Mouse (Mus musculus): Measurements from ENCODE around the gene Derl3. TPM values are rescaled to one million over a fixed set of nuclear protein-coding genes. Genes with fewer than 3 reads are reported as not detected.
"Not testable (repeated sequence)": the region's sequence is repeated elsewhere in the genome, so short reads cannot be mapped to it uniquely, and the experiment has no call there.

Derl3 gene
- polyA plus RNA-seq, 1 experiment: 1.2 TPM

- Histone ChIP-seq H3K4me1 (peaks cover 70% of the 10 kb centered on the region), H3K27me3 (replicated peaks) (peaks cover 12% of the 10 kb centered on the region), H3K9me3 (no peaks in the 10 kb centered on the region), H3K4me3 (replicated peaks) (no peak overlapping the region), H3K36me3 (replicated peaks; ENCODE audit: low read length) (peaks cover 41% of the 10 kb centered on the region)
- TF ChIP-seq FLI1 (IDR thresholded peaks at IDR 0.05; ENCODE audit: low read length): no peak
- TF ChIP-seq GATA1 (IDR thresholded peaks at IDR 0.05; ENCODE audit: borderline replicate concordance, low read length): no peak
Measured at GRCm38 (mm10) chr10:75854791-75855190, 38.4 kb upstream of the Derl3 start.

GRCm38 (mm10) chr10:75855416-75855981 lies 37.7 kb upstream of the Derl3 start:
- no peak overlapping the region for H3K4me3 ChIP-seq (replicated peaks)
- H3K27me3 ChIP-seq (replicated peaks): peaks cover 12% of the 10 kb centered on the region
- peaks cover 74% of the 10 kb centered on the region for H3K4me1 ChIP-seq
- H3K9me3 ChIP-seq: no peaks in the 10 kb centered on the region
- TF ChIP-seq GATA1 (IDR thresholded peaks at IDR 0.05; ENCODE audit: borderline replicate concordance, low read length) (no peak), FLI1 (IDR thresholded peaks at IDR 0.05; ENCODE audit: low read length) (no peak)
- peaks cover 41% of the 10 kb centered on the region for H3K36me3 ChIP-seq (replicated peaks; ENCODE audit: low read length)

DNA sequence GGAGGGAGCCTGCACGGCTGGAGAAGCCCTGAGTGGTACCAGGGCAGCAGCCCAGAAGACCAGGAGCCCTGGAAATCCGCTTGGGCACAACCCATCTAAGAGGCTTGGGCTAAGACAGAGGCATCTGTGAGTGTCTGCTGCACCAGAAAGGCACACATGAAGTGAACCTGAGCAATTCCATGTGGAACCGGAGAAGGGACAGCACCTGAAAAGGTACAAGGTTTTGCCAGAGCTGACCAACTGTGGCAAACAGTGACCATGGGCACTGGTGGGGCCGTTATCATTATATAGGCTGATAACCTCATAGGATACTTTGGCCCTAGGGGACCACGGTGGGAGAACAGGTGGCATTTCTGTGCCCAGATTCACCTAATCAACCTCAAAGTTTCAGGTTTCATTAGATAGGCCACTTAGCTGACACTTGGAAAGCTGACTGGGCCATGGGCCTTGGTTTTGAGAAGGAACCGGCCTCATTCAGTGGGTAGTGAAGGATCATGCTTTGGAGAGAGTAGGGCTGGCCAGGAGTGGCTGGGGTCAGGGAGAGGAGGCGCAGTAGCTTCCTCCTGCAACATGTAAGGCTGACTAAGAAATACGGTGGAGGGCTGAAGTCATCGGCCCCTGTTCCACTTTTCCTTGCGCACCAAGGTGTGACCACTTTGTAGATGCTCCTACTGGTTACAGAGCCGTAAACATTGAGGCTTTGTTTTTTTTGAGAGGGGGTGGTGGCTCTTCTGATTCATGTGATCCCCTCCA lies 36.9 kb upstream of the Derl3 start:
- H3K36me3 ChIP-seq (replicated peaks; ENCODE audit: low read length): peaks cover 41% of the 10 kb centered on the region
- TF ChIP-seq FLI1 (IDR thresholded peaks at IDR 0.05; ENCODE audit: low read length) (no peak), GATA1 (IDR thresholded peaks at IDR 0.05; ENCODE audit: borderline replicate concordance, low read length) (no peak)

DNA sequence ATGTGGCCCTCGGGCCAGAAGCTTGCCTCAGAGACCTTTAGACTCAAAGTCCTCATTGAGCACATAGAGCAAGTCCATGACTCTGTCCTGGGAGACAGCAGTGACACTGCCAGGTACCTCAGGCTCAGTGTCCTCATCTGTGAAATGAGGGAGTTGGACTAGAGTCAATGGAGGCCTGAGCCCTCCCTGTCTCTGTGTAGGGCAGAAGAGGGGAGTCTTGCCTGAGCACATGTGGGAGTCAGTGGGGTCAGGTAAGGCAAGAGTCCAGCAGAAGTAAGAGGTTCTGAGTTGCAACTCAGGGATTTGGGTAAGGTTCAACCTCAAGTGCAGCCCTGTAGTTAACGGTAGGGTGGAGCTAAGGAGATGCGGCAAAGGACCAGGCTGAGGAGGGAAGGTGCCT lies 36.2 kb upstream of the Derl3 start:
- H3K4me3 ChIP-seq (replicated peaks): no peak overlapping the region
- no peak for TF ChIP-seq GATA1 (IDR thresholded peaks at IDR 0.05; ENCODE audit: borderline replicate concordance, low read length)
- TF ChIP-seq FLI1 (IDR thresholded peaks at IDR 0.05; ENCODE audit: low read length): no peak
- peaks cover 1% of the 10 kb centered on the region for H3K27me3 ChIP-seq (replicated peaks)
- peaks cover 44% of the 10 kb centered on the region for H3K36me3 ChIP-seq (replicated peaks; ENCODE audit: low read length)
- H3K4me1 ChIP-seq: peaks cover 73% of the 10 kb centered on the region
- peaks cover 6% of the 10 kb centered on the region for H3K9me3 ChIP-seq

More for the DNA sequence above, 36.9 kb upstream of the Derl3 start:
- H3K27me3 ChIP-seq (replicated peaks): peaks cover 5% of the 10 kb centered on the region
- peaks cover 74% of the 10 kb centered on the region for H3K4me1 ChIP-seq
- no peaks in the 10 kb centered on the region for H3K9me3 ChIP-seq
- no peak overlapping the region for H3K4me3 ChIP-seq (replicated peaks)

DNA sequence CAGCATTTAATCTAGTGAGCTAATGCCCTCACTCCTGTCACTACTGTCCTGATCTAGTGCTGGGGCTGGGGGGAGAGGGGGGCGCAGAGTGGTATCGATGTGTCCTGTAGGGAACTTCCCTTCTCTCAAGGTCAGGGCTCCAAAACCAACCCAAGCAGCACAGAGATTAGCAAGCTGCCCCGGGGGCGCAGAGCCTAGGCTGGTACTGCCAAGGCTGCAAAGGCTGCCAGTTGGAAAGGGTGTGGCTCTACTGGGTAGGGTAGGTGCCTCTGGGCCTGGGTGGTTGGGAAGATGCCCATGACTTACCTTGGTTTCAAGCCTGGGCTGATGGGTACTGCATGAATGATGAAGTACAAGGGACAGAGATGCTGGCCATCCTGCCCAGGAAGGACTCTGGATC lies 35.6 kb upstream of the Derl3 start:
- Histone ChIP-seq H3K4me3 (replicated peaks) (peak overlapping the region; percentile 33), H3K27me3 (replicated peaks) (no peaks in the 10 kb centered on the region), H3K9me3 (peaks cover 11% of the 10 kb centered on the region), H3K36me3 (replicated peaks; ENCODE audit: low read length) (peaks cover 44% of the 10 kb centered on the region), H3K4me1 (peaks cover 70% of the 10 kb centered on the region)
- TF ChIP-seq GATA1 (IDR thresholded peaks at IDR 0.05; ENCODE audit: borderline replicate concordance, low read length) (no peak), FLI1 (IDR thresholded peaks at IDR 0.05; ENCODE audit: low read length) (no peak)

DNA sequence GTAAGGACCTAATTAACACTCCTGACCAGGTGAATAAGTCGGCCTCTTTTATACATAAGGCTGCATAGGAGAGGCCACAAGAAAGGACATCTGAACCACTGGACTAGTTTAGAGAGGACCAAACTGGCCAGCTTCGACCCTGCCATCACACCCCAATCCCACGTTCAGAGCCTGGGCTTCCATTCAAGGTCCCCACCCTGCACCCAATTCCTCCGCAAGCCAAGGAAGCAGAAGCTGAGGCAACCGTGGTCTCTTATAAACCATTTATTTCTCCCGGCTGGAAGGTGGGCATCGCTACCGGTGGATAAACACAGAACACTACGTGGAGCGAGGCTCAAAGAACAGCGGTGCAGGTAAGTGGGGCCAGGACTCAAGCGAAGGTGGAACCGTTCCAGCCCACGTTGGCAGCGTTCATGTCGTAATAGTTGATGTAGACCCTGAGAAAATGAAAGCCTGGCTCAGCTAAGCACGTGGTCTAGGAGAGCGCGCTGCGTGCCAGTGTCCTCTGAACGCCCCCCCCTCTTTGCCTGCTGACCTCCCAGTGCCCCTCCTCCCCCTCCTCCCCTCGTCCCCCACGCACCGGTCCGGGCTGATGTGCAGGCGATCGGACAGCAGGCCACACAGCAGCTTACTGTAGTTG lies 34.0 kb upstream of the Derl3 start:
- TF ChIP-seq GATA1 (IDR thresholded peaks at IDR 0.05; ENCODE audit: borderline replicate concordance, low read length): no peak
- TF ChIP-seq FLI1 (IDR thresholded peaks at IDR 0.05; ENCODE audit: low read length): no peak
- H3K4me1 ChIP-seq: peaks cover 66% of the 10 kb centered on the region
- peaks cover 17% of the 10 kb centered on the region for H3K9me3 ChIP-seq
- peak overlapping the region; percentile 94 for H3K4me3 ChIP-seq (replicated peaks)
- no peaks in the 10 kb centered on the region for H3K27me3 ChIP-seq (replicated peaks)
- H3K36me3 ChIP-seq (replicated peaks; ENCODE audit: low read length): peaks cover 44% of the 10 kb centered on the region

DNA sequence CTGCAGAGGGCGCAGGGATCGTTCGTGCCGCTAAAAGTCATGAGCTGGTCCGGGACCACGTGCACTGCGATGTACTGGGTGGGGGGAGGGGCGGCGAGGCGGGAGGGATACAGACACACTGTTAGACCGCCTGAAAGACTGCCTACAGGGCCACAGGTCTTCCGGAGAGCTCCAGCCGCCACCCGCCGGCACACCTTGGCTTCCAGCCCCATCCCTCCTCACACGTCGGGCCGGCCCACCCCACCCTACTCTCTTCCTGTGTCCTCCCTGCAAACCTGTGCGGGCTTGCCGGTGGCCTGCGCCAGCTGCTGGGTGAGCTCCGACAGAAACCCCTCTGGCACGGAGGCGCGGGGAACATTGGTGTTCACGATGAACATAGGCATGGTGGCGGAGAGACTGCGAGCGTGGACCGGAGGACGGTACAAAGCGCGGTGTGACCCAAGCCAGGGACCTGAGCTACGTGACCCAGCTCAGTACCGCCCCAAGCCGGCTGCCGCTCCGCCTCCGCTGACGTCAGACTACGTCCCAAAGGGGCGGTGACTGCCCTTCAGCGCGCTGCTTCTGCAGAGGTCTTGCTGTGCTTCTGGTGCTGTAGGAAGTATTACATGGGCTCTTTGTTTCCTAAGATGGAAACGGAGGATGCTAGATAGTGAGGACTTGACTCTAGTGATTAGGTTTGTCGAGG lies 33.3 kb upstream of the Derl3 start, which contains the start of gene Mif:
Gene Mif (minus strand): TSS at position 455 of the 685 bp plus-strand sequence.
- Histone ChIP-seq H3K9me3 (peaks cover 17% of the 10 kb centered on the region), H3K4me3 (replicated peaks) (peak within 1 kb of the TSS; percentile 94), H3K36me3 (replicated peaks; ENCODE audit: low read length) (peaks cover 43% of the 10 kb centered on the region), H3K4me1 (peaks cover 62% of the 10 kb centered on the region)
- not testable (repeated sequence) for H3K27me3 ChIP-seq (replicated peaks)

GRCm38 (mm10) chr10:75860746-75861145 lies 32.5 kb upstream of the Derl3 start:
- Histone ChIP-seq H3K4me1 (peaks cover 54% of the 10 kb centered on the region), H3K9me3 (peaks cover 20% of the 10 kb centered on the region), H3K4me3 (replicated peaks) (peak overlapping the region; percentile 94), H3K36me3 (replicated peaks; ENCODE audit: low read length) (peaks cover 36% of the 10 kb centered on the region), H3K27me3 (replicated peaks) (no peaks in the 10 kb centered on the region)
- no peak for TF ChIP-seq FLI1 (IDR thresholded peaks at IDR 0.05; ENCODE audit: low read length)

DNA sequence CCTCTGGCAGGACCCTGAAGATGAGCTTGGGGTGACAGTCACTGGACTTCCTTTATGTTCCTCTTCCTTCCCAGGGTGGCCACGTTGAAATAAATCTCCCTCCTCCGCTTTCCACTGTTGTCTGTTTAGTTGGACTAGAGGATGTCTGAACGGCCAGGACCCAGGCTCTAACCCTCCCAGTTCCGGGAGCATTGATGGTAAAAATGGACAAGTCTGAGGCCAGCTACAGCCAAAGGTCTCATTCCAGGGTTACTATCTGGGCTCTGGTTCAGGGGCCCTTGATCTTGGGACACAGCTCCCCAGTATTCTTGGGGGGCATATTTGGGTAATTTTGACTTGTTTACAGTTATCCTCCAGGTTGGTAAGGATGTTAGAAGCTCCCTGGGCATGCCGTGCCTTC lies 31.6 kb upstream of the Derl3 start:
- Histone ChIP-seq H3K27me3 (replicated peaks) (peaks cover 4% of the 10 kb centered on the region), H3K9me3 (peaks cover 26% of the 10 kb centered on the region), H3K36me3 (replicated peaks; ENCODE audit: low read length) (peaks cover 28% of the 10 kb centered on the region), H3K4me3 (replicated peaks) (no peak overlapping the region), H3K4me1 (peaks cover 46% of the 10 kb centered on the region)
- TF ChIP-seq FLI1 (IDR thresholded peaks at IDR 0.05; ENCODE audit: low read length): no peak
- TF ChIP-seq GATA1 (IDR thresholded peaks at IDR 0.05; ENCODE audit: borderline replicate concordance, low read length): no peak

Data from megakaryocyte, embryonic 14.5 days (primary cell).